Mouse (Mus musculus) liver, embryonic 14.5 days (tissue): ENCODE measurements around the gene Rapgefl1. TPM values are rescaled to one million over a fixed set of nuclear protein-coding genes. Genes with fewer than 3 reads are reported as not detected.

ENCODE experiments used
- ATAC-seq: fragments of 200-750 bp; cut with Nextera tagmentation; 2 replicates; pipeline ENCODE4 v1.8.0; 2017; ENCODE audit warnings: moderate number of reproducible peaks, mild to moderate bottlenecking, moderate library complexity; ENCODE audit not compliant: insufficient read depth
- DNase-seq, 3 experiments: peaks; one replicate each; pipeline ENCODE4 v3.0.0-alpha.2; 2012 to 2013; ENCODE audit warnings: low read depth in 3 of 3, low spot score in 3 of 3
- H3K27ac ChIP-seq: fragments of 300-500 bp; sonication (generic); 2 replicates; pipeline ENCODE4 v1.5.1; 2014; ENCODE audit warnings: moderate library complexity, mild to moderate bottlenecking, control low read depth, inconsistent platforms
- H3K27me3 ChIP-seq: fragments of 300-500 bp; sonication (generic); 2 replicates; pipeline ENCODE4 v1.6.1; 2014; ENCODE audit warnings: mild to moderate bottlenecking, low read length, moderate library complexity; ENCODE audit not compliant: control insufficient read depth, insufficient read depth
- H3K36me3 ChIP-seq: fragments of 300-500 bp; sonication (generic); replicated peaks from 2 replicates; pipeline ENCODE4 v1.6.1; 2014; ENCODE audit warnings: low read depth; ENCODE audit not compliant: control insufficient read depth, insufficient read depth
- H3K4me1 ChIP-seq, 2 experiments: fragments of 200-500 bp in 1 of 2; fragments of 300-500 bp in 1 of 2; sonication (generic) in 1 of 2; replicated peaks; 2 replicates each; pipeline ENCODE4 v1.6.1; 2012 to 2014; ENCODE audit warnings: antibody characterized with exemption in 1 of 2, inconsistent platforms in 1 of 2, low read length in 1 of 2; ENCODE audit not compliant: control insufficient read depth in 2 of 2, insufficient read depth in 2 of 2
- H3K4me2 ChIP-seq: fragments of 300-500 bp; sonication (generic); 2 replicates; pipeline ENCODE4 v1.6.1; 2014; ENCODE audit warnings: low read depth, mild to moderate bottlenecking, control low read depth, moderate library complexity
- H3K4me3 ChIP-seq, 2 experiments: fragments of 200-500 bp in 1 of 2; fragments of 300-500 bp in 1 of 2; sonication (generic) in 1 of 2; 2 replicates each; pipeline ENCODE4 v1.5.1; 2012 to 2014; ENCODE audit warnings: low read depth in 2 of 2, low read length in 2 of 2, mild to moderate bottlenecking in 2 of 2, control low read depth in 1 of 2, inconsistent platforms in 1 of 2, moderate library complexity in 1 of 2; ENCODE audit not compliant: insufficient read depth in 1 of 2
- H3K9ac ChIP-seq: fragments of 300-500 bp; sonication (generic); replicated peaks from 2 replicates; pipeline ENCODE4 v1.6.1; 2014; ENCODE audit warnings: mild to moderate bottlenecking, control low read depth, moderate library complexity
- H3K9me3 ChIP-seq: fragments of 300-500 bp; sonication (generic); 2 replicates; pipeline ENCODE4 v1.6.1; 2016; ENCODE audit warnings: low read length, mixed read lengths; ENCODE audit not compliant: control insufficient read depth
- CTCF ChIP-seq: IDR thresholded peaks from 2 replicates; pipeline ENCODE4 v1.5.1; 2016; ENCODE audit warnings: antibody characterized with exemption, low read depth, control low read depth
- EP300 ChIP-seq: IDR thresholded peaks from 2 replicates; pipeline ENCODE4 v1.6.1; 2016; ENCODE audit warnings: antibody characterized with exemption, low read depth
- WGBS: fragments of 180-500 bp; shearing (Covaris S2); extraction: QIAGEN DNeasy Blood & Tissue Kit; methylation state at CpG from one replicate; pipeline ENCODE4 v1.1.7; 2014; ENCODE audit not compliant: insufficient replicate concordance; 5-methylcytosine and 5-hydroxymethylcytosine counted together
- polyA plus RNA-seq, 2 experiments: library from polyadenylated mRNA; depleted of rRNA in 1 of 2; stranded (reverse) in 1 of 2; unstranded in 1 of 2; fragments of >200 nt; fragmentation: Nextera tagmentation in 1 of 2; extraction: Ambion mirVana in 1 of 2; gene quantifications; 2 replicates each; pipeline versions ENCODE4 v1.2.1 to v1.2.3; 2012 to 2014

Rapgefl1 gene
- polyA plus RNA-seq, 2 experiments: 0.06 to 0.52 TPM

DNA sequence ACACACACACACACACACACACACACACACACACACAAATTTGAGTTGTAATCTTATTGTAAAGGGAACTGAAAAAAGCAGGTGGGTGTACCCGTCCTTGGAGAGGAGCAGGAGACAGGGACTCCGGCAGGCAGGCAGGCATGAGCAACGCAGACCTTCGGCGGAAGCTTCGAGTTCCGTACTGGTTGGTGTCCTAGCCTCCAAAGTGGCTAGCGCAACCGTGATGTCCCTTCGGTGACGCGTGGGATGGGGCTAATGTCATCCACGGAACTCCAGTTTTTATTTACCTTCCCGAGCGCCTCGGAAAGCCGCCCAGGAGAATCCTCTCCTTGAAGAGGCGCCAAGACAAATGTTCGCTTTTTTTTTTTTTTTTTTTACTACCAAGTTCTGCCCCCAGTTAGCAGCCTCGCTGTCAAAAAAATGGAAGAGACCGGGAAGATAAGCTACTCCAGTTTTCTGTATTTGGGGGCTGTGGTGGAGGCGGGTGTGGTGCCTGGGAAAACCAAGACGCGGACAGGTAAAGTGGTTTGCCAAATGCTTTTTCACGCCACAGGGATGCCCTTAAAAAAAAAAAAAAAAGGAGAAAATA is 47.3 kb upstream of the Rapgefl1 start:
- H3K4me2 ChIP-seq: peak overlapping the region; percentile 92
- peak overlapping the region; percentile 43 for H3K27ac ChIP-seq
- TF ChIP-seq CTCF (no peak), EP300 (no peak)
- H3K36me3 ChIP-seq: no peaks in the 10 kb centered on the region
- peaks cover 17 to 42% of the 10 kb centered on the region in 2 experiments for H3K4me1 ChIP-seq
- peak overlapping the region; percentile 56 to 79 for H3K4me3 ChIP-seq
- under 1% methylated on average over 25 of the region's 25 CpGs for WGBS
- H3K27me3 ChIP-seq: no peaks in the 10 kb centered on the region
- no peak for DNase-seq
- no peaks in the 10 kb centered on the region for H3K9me3 ChIP-seq
- ATAC-seq: peak; percentile 36
- H3K9ac ChIP-seq: peak overlapping the region; percentile 64

DNA sequence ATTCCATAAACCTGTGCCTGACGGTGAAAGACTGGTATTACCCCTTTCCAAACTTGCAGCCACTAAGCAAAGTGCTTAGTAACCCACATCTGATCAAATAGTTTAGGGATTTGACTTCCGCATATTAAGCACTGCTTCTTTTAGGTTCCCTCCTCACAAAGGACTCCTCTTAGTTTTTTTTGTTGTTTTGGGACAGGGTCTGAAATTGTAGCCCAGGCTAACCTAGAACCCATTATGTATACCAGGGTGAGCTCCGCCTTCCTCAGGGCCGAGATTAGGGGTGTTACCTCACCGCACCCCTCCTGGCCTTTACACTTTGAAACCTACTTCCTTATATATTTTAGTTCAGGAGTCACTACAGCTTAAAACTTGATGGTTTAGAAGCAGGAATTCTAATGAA is 46.8 kb upstream of the Rapgefl1 start:
- no peak for ATAC-seq
- Histone ChIP-seq H3K9ac (no peak overlapping the region; the same call in 1 of the 2 replicates), H3K36me3 (no peaks in the 10 kb centered on the region), H3K4me1 (peaks cover 18 to 43% of the 10 kb centered on the region in 2 experiments), H3K4me3 (peak overlapping the region in 1 of 2 experiments; percentile 56; a peak in 2 of 4 replicates), H3K27ac (no peak overlapping the region), H3K9me3 (no peaks in the 10 kb centered on the region), H3K27me3 (no peaks in the 10 kb centered on the region), H3K4me2 (peak overlapping the region; percentile 92)
- 23% methylated on average over 5 of the region's 5 CpGs for WGBS
- DNase-seq: no peak
- no peak for TF ChIP-seq EP300
- TF ChIP-seq CTCF: no peak

DNA sequence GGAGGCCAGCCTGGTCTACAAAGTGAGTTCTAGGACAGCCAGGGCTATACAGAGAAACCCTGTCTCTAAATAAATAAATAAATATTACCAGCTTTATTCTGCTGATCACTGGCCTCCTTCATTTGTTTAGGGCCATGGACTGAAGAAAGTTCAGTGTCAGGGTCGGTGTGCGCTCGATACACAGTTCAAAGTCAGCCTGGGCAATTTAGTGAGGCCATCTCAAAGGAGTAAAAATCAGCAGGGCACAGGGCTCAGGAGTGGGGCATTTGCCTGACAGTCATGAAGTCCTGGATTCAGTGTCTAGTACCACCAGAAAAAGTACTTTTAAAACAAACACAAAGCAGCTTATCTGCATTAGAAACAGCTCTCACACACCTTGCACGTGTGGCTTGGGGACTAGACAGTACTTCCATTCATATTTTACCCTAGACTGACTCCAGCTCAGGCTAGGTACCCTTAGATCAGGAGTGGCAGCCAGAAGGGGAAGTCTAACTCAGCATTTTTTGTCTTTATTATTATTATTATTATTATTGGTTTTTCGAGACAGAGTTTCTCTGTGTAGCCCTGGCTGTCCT is 45.9 kb upstream of the Rapgefl1 start:
- Histone ChIP-seq H3K36me3 (no peaks in the 10 kb centered on the region), H3K9ac (no peak overlapping the region), H3K27me3 (no peaks in the 10 kb centered on the region), H3K4me1 (peaks cover 15 to 39% of the 10 kb centered on the region in 2 experiments), H3K4me3 (no peak overlapping the region), H3K9me3 (no peaks in the 10 kb centered on the region), H3K27ac (no peak overlapping the region), H3K4me2 (no peak overlapping the region)
- TF ChIP-seq CTCF: no peak
- TF ChIP-seq EP300: no peak
- 78% methylated on average over 5 of the region's 5 CpGs for WGBS
- no peak for ATAC-seq
- DNase-seq: no peak

DNA sequence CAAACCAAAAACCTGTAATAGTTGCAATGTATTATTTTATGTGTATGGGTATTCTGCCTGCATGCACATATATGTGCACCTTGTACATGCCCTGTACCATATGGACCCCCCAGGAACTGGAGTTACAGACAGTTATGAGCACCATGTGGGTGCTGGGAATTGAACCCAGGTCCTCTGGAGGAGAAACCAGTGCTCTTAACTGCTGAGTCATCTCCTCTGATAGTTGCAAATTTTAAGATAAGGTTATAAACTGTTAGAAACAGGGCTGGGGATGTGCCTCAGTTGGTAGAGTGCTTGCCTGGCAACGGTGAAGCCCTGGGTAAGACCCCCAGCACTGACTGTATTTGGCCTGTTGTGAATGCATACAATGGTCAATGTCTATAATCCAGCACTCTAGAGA is 45.1 kb upstream of the Rapgefl1 start:
- 62% methylated on average over 1 of the region's 1 CpGs for WGBS
- H3K4me3 ChIP-seq: no peak overlapping the region
- no peak overlapping the region for H3K4me2 ChIP-seq
- H3K27ac ChIP-seq: no peak overlapping the region
- no peak for TF ChIP-seq CTCF
- no peak for TF ChIP-seq EP300
- peaks cover 17 to 35% of the 10 kb centered on the region in 2 experiments for H3K4me1 ChIP-seq
- no peaks in the 10 kb centered on the region for H3K36me3 ChIP-seq
- no peaks in the 10 kb centered on the region for H3K27me3 ChIP-seq
- no peaks in the 10 kb centered on the region for H3K9me3 ChIP-seq
- H3K9ac ChIP-seq: no peak overlapping the region
- DNase-seq: no peak
- no peak for ATAC-seq

DNA sequence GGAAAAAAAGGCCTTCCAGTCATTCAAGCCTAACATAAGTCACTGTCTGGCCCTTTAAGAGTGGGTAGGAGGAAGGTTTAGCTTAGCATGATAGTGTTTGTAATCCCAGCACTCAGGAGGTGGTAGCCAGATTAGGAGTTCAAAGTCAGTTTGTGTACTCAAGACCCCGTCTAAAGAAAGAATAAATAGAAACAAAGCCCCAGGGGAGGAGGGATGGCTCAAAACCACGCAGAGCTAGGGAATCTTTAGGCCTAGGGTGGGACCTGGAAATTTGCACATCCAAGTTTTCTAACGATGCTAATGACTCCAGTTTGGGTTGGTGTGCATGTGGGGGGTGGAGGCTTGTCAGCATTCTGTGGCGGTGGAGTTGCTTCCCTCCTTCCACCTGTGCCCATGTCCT is 44.5 kb upstream of the Rapgefl1 start:
- Histone ChIP-seq H3K4me2 (no peak overlapping the region), H3K4me1 (peaks cover 21 to 32% of the 10 kb centered on the region in 2 experiments), H3K27me3 (no peaks in the 10 kb centered on the region), H3K9ac (0 out of 2 replicates have a peak overlapping the region, but pooled peaks have one; percentile 6), H3K9me3 (no peaks in the 10 kb centered on the region), H3K36me3 (no peaks in the 10 kb centered on the region), H3K4me3 (no peak overlapping the region), H3K27ac (no peak overlapping the region)
- no peak for DNase-seq
- 42% methylated on average over 4 of the region's 4 CpGs for WGBS
- TF ChIP-seq EP300: no peak
- no peak for TF ChIP-seq CTCF
- ATAC-seq: no peak
